Mouse (Mus musculus): ENCODE data around the gene Gatad2b. TPM values are rescaled to one million over a fixed set of nuclear protein-coding genes. Genes with fewer than 3 reads are reported as not detected.
"Not testable (repeated sequence)": the region's sequence is repeated elsewhere in the genome, so short reads cannot be mapped to it uniquely, and the experiment has no call there.

Gatad2b gene
- total RNA-seq, 2 experiments from 2014 or later: 47.2 to 52.9 TPM

- DNase-seq: peak; percentile 95 to 98
- intact Hi-C loops (cut with DNase I): loop anchor here (2.0 kb wide), 1 partner anchor 108 kb away; no protein-coding TSS in a partner anchor
These were observed 27.7 kb upstream of the Gatad2b start, which contains the start of gene Dennd4b for GRCm38 (mm10) chr3:90265034-90265931. Gene Dennd4b (plus strand): TSS chr3:90265185.

- intact Hi-C loops (cut with DNase I): loop anchor here (2.0 kb wide), 1 partner anchor 107 kb away; no protein-coding TSS in a partner anchor
- peak; percentile 25 to 33 for DNase-seq
These were observed 26.8 kb upstream of the Gatad2b start for GRCm38 (mm10) chr3:90265932-90266741.

DNA sequence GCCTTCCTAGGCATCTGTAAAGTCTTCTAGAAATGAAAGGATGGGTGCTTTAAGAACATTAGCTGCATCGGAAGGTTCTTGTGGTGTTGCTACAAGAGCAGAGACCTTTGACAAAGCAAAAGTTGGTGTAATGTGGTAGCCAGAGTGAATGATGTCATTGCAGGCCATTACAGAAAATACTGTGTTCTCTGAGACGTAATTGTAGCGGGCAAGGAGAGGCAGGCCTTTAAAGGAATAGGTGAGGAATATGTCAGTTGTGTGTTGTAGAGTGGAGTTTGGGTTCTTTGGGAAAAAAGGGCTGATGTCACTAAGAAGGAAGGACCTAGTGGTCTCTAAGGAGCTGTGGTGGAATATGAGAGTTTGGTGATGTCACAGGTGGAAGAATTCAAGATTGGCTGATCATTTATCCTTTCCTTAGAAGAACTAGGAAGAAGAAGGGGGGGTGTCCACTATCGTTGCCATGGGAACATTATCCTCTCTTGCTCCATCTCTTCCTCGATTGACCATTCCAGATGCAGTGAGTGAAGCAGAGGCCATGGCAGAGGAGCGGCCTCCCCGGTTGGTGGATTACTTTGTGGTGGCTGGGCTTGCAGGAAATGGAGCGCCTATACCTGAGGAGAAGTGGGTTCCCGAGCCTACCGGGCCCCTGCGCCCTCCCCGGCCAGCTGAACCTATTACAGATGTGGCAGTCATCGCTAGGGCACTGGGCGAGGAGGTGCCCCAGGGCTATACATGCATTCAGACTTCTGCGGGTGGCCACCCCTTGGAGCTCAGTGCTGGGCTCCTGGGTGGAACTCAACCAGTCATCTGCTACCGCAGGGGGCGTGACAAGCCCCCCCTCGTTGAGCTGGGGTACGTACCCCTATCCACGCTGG, 25.8 kb upstream of the Gatad2b start:
- intact Hi-C loops (cut with DNase I): no loop called here
- no peak for DNase-seq

DNA sequence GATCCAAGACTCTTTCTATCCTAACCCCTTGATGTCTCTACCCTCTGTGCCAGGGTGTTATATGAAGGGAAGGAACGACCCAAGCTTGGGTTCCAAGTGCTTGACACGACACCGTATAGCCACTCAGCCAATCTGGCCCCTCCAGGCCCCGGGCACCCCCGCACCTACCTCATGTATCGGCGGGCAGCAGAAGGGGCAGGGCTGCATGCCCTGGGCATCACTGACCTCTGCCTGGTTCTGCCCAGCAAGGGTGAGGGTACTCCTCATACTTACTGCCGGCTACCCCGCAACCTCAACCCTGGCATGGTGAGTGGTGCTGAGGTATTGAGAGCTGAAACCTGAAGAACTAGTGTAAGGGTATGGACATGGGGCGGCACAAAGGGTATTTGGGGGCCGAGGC, 24.8 kb upstream of the Gatad2b start:
- intact Hi-C loops (cut with DNase I): no loop called here
- no peak for DNase-seq

GRCm38 (mm10) chr3:90268971-90269370, 24.0 kb upstream of the Gatad2b start:
- no peak for DNase-seq
- intact Hi-C loops (cut with DNase I): no loop called here

DNA sequence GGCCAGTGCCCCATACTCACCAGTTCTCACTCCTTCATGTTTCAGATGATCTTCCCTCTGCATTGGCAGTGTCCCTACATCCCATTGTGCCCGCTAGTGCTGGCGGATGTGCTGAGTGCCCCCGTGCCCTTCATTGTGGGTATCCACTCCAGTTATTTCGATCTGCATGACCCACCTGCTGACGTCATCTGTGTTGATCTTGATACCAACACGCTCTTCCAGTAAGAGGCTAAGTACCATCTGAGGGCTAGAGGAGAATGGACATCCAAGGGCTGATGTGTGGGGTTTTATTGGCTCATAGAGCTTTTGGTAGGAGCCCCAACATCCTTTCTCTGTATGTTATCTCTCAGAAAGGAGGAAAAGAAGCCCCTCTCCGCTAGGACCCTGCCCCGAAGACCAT, 22.2 kb upstream of the Gatad2b start:
- DNase-seq: no peak
- intact Hi-C loops (cut with DNase I): no loop called here

GRCm38 (mm10) chr3:90272170-90272569, 20.8 kb upstream of the Gatad2b start:
- intact Hi-C loops (cut with DNase I): no loop called here
- no peak for DNase-seq

- intact Hi-C loops (cut with DNase I): no loop called here
- DNase-seq: no peak
These were observed 19.1 kb upstream of the Gatad2b start for GRCm38 (mm10) chr3:90273855-90274254.

DNA sequence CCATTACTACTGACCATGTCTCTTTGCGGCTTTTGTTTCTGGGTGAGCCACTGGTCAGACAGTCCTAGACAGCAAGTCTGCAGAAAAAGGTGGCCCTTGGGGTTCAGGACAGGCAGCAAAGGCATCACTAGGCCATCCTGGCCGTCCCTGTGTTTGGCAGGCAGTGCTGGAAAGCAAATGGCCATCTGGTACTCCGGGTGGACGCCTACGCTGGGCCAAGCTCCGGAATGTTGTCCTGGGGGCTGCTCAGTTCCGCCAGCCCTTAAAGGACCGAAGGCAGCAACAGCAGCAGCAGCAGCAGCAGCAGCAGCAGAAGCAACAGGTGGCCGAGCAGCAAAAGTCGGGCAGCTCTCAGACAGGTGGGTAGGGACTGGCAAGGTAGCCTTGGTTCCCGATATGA, 17.7 kb upstream of the Gatad2b start:
- no peak for DNase-seq
- intact Hi-C loops (cut with DNase I): no loop called here

DNA sequence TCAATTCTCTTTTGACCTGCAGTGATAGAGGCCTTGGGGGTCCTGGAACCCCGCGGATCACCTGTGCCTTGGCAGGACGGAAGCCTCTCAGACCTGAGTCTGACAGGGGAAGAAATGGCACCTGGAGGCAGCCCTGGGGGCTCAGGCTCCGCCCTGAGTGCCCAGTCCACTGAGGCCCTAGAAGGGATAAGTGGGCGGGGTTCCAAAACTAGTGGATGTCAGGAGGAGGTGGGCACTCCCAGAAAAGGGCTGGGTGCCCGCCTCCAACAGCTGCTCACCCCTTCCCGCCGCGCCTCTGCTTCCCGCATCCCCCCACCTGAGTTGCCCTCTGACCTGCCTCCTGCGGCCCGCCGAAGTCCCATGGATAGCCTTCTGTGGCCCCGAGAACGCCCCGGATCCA, 16.1 kb upstream of the Gatad2b start:
- no peak for DNase-seq
- intact Hi-C loops (cut with DNase I): no loop called here

- intact Hi-C loops (cut with DNase I): no loop called here
- DNase-seq: no peak
These were observed 15.2 kb upstream of the Gatad2b start for GRCm38 (mm10) chr3:90277793-90278192.

DNA sequence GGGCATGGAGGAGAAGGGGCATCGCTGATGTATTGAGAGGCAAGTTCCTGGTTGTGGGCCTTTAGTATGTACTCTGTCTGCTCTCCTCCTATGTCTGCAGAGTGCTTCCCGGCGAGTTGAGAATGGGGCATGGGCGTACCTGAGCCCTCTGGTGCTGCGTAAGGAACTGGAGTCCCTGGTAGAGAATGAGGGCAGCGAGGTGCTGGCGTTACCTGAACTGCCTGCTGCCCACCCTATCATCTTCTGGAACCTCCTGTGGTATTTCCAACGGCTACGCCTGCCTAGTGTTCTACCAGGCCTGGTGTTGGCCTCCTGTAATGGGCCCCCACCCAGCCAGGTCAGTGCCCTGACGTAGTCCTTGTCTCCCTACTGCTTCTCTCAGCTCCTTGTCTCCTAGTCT, 14.8 kb upstream of the Gatad2b start:
- DNase-seq: no peak
- intact Hi-C loops (cut with DNase I): no loop called here

GRCm38 (mm10) chr3:90279216-90279615, 13.8 kb upstream of the Gatad2b start:
- intact Hi-C loops (cut with DNase I): no loop called here
- DNase-seq: no peak

DNA sequence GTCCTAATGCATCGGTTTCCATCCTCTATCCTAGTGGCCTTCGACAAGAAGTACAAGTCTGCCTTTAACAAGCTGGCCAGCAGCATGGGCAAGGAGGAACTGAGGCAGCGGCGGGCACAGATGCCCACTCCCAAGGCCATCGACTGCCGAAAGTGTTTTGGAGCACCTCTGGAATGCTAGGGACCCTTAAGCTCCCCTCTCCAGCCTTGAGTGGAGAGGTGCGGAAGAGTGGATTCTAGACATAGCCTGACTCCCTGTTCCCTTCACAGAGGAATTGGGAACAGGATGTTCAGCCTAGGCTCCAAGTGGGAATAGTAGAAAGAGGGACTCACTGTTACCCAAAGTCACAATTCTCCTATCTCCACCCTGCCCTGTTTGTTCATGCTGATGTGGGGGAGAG, 13.2 kb upstream of the Gatad2b start:
- intact Hi-C loops (cut with DNase I): no loop called here

DNA sequence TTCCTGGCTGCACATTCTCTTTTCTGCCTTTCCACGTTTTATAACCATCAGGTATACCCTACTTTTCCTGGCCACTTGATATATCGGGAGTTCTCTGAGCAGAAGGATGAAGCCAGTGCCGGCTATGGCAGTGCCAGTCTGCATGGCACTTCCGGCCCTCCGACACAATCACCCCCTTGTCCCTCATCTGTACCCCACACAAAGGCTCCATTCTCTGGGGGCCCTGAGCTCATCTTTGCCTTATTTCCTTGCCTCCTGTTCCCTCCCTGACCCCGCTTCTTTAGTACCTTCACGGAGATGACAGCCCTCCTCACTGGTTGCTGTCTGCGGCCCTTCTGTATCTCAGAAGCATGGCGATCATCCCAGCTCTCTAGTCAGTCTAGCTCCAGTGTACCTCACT, 12.3 kb upstream of the Gatad2b start:
- DNase-seq: no peak
- intact Hi-C loops (cut with DNase I): no loop called here

More for the DNA sequence above, 13.2 kb upstream of the Gatad2b start:
- no peak for DNase-seq

- intact Hi-C loops (cut with DNase I): no loop called here
- no peak for DNase-seq
These were observed 8.8 kb upstream of the Gatad2b start for GRCm38 (mm10) chr3:90284150-90284549.

- intact Hi-C loops (cut with DNase I); DNase-seq: not testable (repeated sequence)
These were observed 3.6 kb upstream of the Gatad2b start for GRCm38 (mm10) chr3:90289403-90289802.

- no peak for DNase-seq
- intact Hi-C loops (cut with DNase I): loop anchor here (5.0 to 10.0 kb wide), 2 partner anchors 82 to 174 kb away; partner anchors contain the start of gene Npr1
These were observed 2.4 kb upstream of the Gatad2b start for GRCm38 (mm10) chr3:90290602-90291001.

- intact Hi-C loops (cut with DNase I): loop anchor here (5.0 to 10.0 kb wide), 2 partner anchors 80 to 173 kb away; partner anchors contain the start of gene Npr1
- DNase-seq: no peak
These were observed 1.0 kb upstream of the Gatad2b start for GRCm38 (mm10) chr3:90291982-90292344.
